Mouse (Mus musculus) stomach, postnatal 0 days (tissue): ENCODE results near the gene Dmd.

Source experiments
- CTCF ChIP-seq: IDR thresholded peaks from 2 replicates; pipeline ENCODE4 v1.5.1; 2016; ENCODE audit warnings: antibody characterized with exemption, low read depth, mild to moderate bottlenecking, moderate library complexity
- EP300 ChIP-seq: optimal IDR thresholded peaks from 2 replicates; pipeline ENCODE3; 2016; ENCODE audit warnings: antibody characterized with exemption

DNA sequence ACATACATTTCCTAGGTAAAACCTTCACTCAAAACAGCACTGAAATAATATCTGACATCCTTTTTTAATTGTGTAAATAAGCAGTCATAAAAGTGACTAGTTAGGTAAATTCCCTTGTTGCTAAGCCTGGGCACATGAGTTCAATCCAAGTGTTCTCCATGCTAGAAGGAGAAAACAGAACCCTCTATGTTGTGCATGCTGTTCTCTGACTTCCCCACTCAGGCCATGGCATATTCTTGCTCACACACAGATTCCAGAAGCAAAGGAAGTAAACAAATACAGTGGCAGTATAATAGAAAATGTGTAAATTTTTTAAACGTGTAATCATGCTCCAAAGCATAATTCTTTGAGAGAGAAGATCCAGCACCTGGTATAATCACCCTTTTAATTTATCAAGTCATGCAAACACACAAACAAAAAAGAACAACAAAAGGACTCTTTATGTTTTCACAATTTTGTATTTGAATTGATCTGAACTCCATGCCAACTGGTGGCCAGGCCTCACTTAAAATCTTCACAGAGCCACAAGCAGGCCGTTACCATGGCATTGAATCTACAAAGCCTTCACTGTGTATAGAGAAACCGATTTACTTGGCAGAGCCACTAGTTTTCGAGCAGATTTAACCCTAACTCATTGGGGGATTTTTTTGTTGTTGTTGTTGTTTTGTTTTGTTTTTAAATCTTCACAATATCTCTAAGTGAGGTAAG, 797.8 kb downstream of the Dmd start:
- TF ChIP-seq CTCF, result no peak
- no peak for TF ChIP-seq EP300
